Mouse (Mus musculus) urinary bladder, adult 18-20 months (tissue): ENCODE results near the gene Slc25a41.
A peak's percentile ranks its signal among the peaks of the same experiment; 100 is the strongest.
"Not testable (repeated sequence)": the region's sequence is repeated elsewhere in the genome, so short reads cannot be mapped to it uniquely, and the experiment has no call there.

Experiments
- DNase-seq, 2 experiments: peaks; one replicate each; pipeline ENCODE4 v3.0.0; 2022; ENCODE audit warnings: low spot score in 2 of 2, mixed read lengths in 2 of 2

Gene Slc25a41

GRCm38 (mm10) chr17:57041554-57041953 is at the start of gene Slc25a41:
Gene Slc25a41 (minus strand): TSS chr17:57041654.
- no peak for DNase-seq

GRCm38 (mm10) chr17:57087049-57087832 is 45.8 kb upstream of the Slc25a41 start, which contains the start of gene Tubb4a:
Gene Tubb4a (minus strand): TSS chr17:57087782.
- no peak for DNase-seq

- no peak for DNase-seq
Measured at GRCm38 (mm10) chr17:57085970-57086757, 44.7 kb upstream of the Slc25a41 start.

GRCm38 (mm10) chr17:57082481-57082880 is 41.0 kb upstream of the Slc25a41 start:
- no peak for DNase-seq

- no peak for DNase-seq
Measured at GRCm38 (mm10) chr17:57081234-57081842, 39.9 kb upstream of the Slc25a41 start.

- DNase-seq, result no peak
Measured at GRCm38 (mm10) chr17:57079919-57080318, 38.5 kb upstream of the Slc25a41 start.

GRCm38 (mm10) chr17:57078336-57078735 is 36.9 kb upstream of the Slc25a41 start, which contains the start of gene Dennd1c:
Gene Dennd1c (minus strand): TSS chr17:57078514.
- no peak for DNase-seq

GRCm38 (mm10) chr17:57076916-57077315 is 35.5 kb upstream of the Slc25a41 start:
- DNase-seq, result no peak

- DNase-seq, result no peak
Measured at GRCm38 (mm10) chr17:57070699-57071098, 29.2 kb upstream of the Slc25a41 start.

GRCm38 (mm10) chr17:57070272-57070671 is 28.8 kb upstream of the Slc25a41 start:
- no peak for DNase-seq

GRCm38 (mm10) chr17:57066908-57067307 is 25.5 kb upstream of the Slc25a41 start:
- DNase-seq, result no peak

- no peak for DNase-seq
Measured at GRCm38 (mm10) chr17:57063031-57063430, 21.6 kb upstream of the Slc25a41 start.

GRCm38 (mm10) chr17:57062548-57062947 is 21.1 kb upstream of the Slc25a41 start:
- no peak for DNase-seq

GRCm38 (mm10) chr17:57062011-57062521 is 20.6 kb upstream of the Slc25a41 start:
- DNase-seq, result peak; percentile 51 to 70

GRCm38 (mm10) chr17:57061069-57061468 is 19.6 kb upstream of the Slc25a41 start:
- DNase-seq, result no peak

- peak; percentile 91 to 98 for DNase-seq
Measured at GRCm38 (mm10) chr17:57060231-57060801, 18.9 kb upstream of the Slc25a41 start.

GRCm38 (mm10) chr17:57059486-57059977 is 18.1 kb upstream of the Slc25a41 start, which contains the start of gene Slc25a23:
Gene Slc25a23 (minus strand): TSS chr17:57059863.
- peak; percentile 27 to 46 for DNase-seq

- DNase-seq, result no peak
Measured at GRCm38 (mm10) chr17:57058891-57059485, 17.5 kb upstream of the Slc25a41 start, which contains the start of gene Crb3. Gene Crb3 (plus strand): TSS chr17:57059105.

GRCm38 (mm10) chr17:57056246-57056645 is 14.8 kb upstream of the Slc25a41 start:
- DNase-seq, result no peak

GRCm38 (mm10) chr17:57051679-57052078 is 10.2 kb upstream of the Slc25a41 start:
- not testable (repeated sequence) for DNase-seq

GRCm38 (mm10) chr17:57048816-57049215 is 7.4 kb upstream of the Slc25a41 start:
- DNase-seq, result no peak
